Mouse (Mus musculus): ENCODE measurements around the gene Npm1.

DNA sequence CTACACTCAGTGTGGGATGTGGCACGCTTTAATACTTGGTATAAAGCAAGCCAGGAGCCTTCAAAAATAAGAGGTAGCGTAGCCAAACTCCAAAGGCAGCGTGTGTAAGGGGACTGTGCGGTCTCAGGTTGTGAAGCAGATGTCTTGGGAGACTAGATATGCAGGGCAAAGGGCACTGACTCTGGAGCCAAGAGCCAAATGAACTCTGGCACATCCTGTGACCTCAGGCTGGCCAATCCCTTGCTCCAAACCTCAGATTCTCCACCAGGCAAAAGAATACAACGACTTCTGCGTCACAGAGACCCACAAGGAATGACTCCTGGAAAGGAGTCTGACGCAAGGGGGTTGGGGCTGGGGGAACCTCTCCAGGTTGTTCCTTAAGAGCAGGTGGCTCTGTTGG lies 43.9 kb downstream of the Npm1 start:
- TF ChIP-seq FLI1 (IDR thresholded peaks at IDR 0.05; ENCODE audit: low read length) (no peak), GATA1 (IDR thresholded peaks at IDR 0.05; ENCODE audit: borderline replicate concordance, low read length) (no peak)

All from megakaryocyte, embryonic 14.5 days (primary cell).